Mouse (Mus musculus): ENCODE results near the gene Ms4a3. TPM values are rescaled to one million over a fixed set of nuclear protein-coding genes. Genes with fewer than 3 reads are reported as not detected.

Ms4a3 gene
- polyA plus RNA-seq, 1 experiment, result not detected

DNA sequence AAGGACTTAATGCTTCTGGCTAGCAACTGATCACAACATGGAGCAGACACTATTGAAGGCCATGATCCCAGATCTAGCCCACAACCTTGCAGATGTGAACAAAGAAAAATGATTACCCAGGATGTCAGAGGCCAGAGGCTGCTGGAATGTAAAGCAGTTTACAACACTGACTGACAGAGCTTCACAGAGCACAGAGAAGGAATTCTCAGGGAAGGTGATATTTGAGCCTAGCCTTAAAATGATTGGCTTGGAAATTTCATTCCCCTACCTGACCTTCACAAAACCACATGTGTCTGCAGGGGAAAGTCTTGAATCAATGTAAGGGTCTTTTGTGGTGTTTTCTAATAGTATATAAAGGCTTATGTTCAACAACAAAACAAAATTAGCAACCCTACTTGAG lies 15.9 kb downstream of the Ms4a3 start:
- no peak for TF ChIP-seq POLR2A (IDR thresholded peaks at IDR 0.05; ENCODE audit: insufficient read length, low read depth)
- no peak for TF ChIP-seq TCF12 (IDR thresholded peaks at IDR 0.05; ENCODE audit: insufficient read depth, poor library complexity, severe bottlenecking)
- no peak for TF ChIP-seq TCF3 (IDR thresholded peaks at IDR 0.05; ENCODE audit: insufficient read length, low read depth)
- no peak for TF ChIP-seq REST (IDR thresholded peaks at IDR 0.05; ENCODE audit: insufficient read depth, insufficient read length)
- TF ChIP-seq USF1 (IDR thresholded peaks at IDR 0.05; ENCODE audit: low read depth), result no peak
- no peak for TF ChIP-seq POLR2AphosphoS2 (IDR thresholded peaks at IDR 0.05; ENCODE audit: insufficient read length, low read depth)
- TF ChIP-seq CEBPB (IDR thresholded peaks at IDR 0.05; ENCODE audit: insufficient read depth, poor library complexity, severe bottlenecking), result no peak
- no peak for TF ChIP-seq E2F4 (IDR thresholded peaks at IDR 0.05; ENCODE audit: insufficient read depth)
- no peak for TF ChIP-seq MYOG (IDR thresholded peaks at IDR 0.05; ENCODE audit: control insufficient read depth in 1 of 3, insufficient read depth in 1 of 3, insufficient read length in 2 of 3, low read depth in 2 of 3)
- TF ChIP-seq SRF (IDR thresholded peaks at IDR 0.05; ENCODE audit: control insufficient read depth, insufficient read length, low read depth), result no peak
- no peak for TF ChIP-seq MYOD1 (IDR thresholded peaks at IDR 0.05; ENCODE audit: control insufficient read depth in 1 of 3, insufficient read length in 2 of 3, low read depth in 2 of 3)
- TF ChIP-seq MAX (IDR thresholded peaks at IDR 0.05; ENCODE audit: low read depth), result no peak
- Histone ChIP-seq H3K27me3 (ENCODE audit: control insufficient read depth, insufficient read depth, insufficient read length) (no peaks in the 10 kb centered on the region), H3K36me3 (ENCODE audit: control insufficient read depth, insufficient read depth) (no peaks in the 10 kb centered on the region), H3K4me3 (no peak overlapping the region), H3K4me2 (ENCODE audit: low read depth) (no peak overlapping the region), H3K79me2 (ENCODE audit: control insufficient read depth, insufficient read depth) (no peaks in the 10 kb centered on the region), H3ac (ENCODE audit: control insufficient read depth, insufficient read length) (no peak overlapping the region)

DNA sequence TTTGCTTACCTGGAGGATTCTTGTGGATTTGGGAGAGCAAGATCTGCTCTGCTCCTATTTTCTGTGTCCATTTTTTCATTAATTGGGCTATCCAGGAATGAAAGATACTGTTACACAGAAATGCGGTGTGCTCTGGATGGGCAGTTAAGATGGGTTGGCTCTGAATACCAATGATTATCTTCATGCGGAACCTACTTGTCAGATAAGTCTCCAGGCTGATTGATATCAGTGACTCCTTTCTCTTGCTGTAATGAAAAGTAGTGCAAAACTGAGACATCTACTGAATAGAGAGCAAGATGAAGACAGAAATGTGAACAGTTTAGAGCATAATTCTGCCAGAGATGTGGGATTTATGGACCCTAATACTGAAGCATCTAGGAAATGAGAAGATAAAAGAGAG lies 17.1 kb downstream of the Ms4a3 start, which contains the start of gene Ms4a2:
Gene Ms4a2 (minus strand): TSS at position 169 of the 400 bp plus-strand sequence.
- Histone ChIP-seq H3K79me2 (ENCODE audit: control insufficient read depth, insufficient read depth) (no peaks in the 10 kb centered on the region), H3ac (ENCODE audit: control insufficient read depth, insufficient read length) (no peak within 1 kb of the TSS), H3K36me3 (ENCODE audit: control insufficient read depth, insufficient read depth) (no peaks in the 10 kb centered on the region), H3K4me3 (no peak within 1 kb of the TSS), H3K4me2 (ENCODE audit: low read depth) (no peak within 1 kb of the TSS), H3K27me3 (ENCODE audit: control insufficient read depth, insufficient read depth, insufficient read length) (no peaks in the 10 kb centered on the region)
- TF ChIP-seq MYOG (IDR thresholded peaks at IDR 0.05; ENCODE audit: control insufficient read depth in 1 of 3, insufficient read depth in 1 of 3, insufficient read length in 2 of 3, low read depth in 2 of 3) (no peak), CEBPB (IDR thresholded peaks at IDR 0.05; ENCODE audit: insufficient read depth, poor library complexity, severe bottlenecking) (no peak), TCF12 (IDR thresholded peaks at IDR 0.05; ENCODE audit: insufficient read depth, poor library complexity, severe bottlenecking) (no peak), MAX (IDR thresholded peaks at IDR 0.05; ENCODE audit: low read depth) (no peak), SRF (IDR thresholded peaks at IDR 0.05; ENCODE audit: control insufficient read depth, insufficient read length, low read depth) (no peak), POLR2AphosphoS2 (IDR thresholded peaks at IDR 0.05; ENCODE audit: insufficient read length, low read depth) (no peak), TCF3 (IDR thresholded peaks at IDR 0.05; ENCODE audit: insufficient read length, low read depth) (no peak), USF1 (IDR thresholded peaks at IDR 0.05; ENCODE audit: low read depth) (no peak), POLR2A (IDR thresholded peaks at IDR 0.05; ENCODE audit: insufficient read length, low read depth) (no peak), REST (IDR thresholded peaks at IDR 0.05; ENCODE audit: insufficient read depth, insufficient read length) (no peak), MYOD1 (IDR thresholded peaks at IDR 0.05; ENCODE audit: control insufficient read depth in 1 of 3, insufficient read length in 2 of 3, low read depth in 2 of 3) (no peak), E2F4 (IDR thresholded peaks at IDR 0.05; ENCODE audit: insufficient read depth) (no peak)

DNA sequence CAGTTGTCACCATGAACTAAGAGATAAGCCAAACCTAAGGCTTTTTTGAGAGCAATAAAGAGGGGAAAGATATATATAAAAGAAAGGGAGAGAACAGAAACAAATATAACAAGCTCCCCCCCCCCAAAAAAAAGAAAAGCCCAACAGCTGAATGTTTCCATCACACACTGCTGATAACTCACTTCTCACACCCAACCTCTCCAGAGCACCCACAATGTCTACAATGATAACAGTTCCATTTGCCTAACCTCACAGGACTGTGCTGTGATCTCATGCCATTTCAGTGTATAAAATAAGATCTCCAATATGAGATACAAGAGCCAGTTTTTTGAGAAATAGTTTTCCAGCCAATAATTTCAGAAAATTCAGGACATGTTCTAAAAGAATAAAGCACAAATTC lies 22.7 kb downstream of the Ms4a3 start:
- no peaks in the 10 kb centered on the region for H3K79me2 ChIP-seq (ENCODE audit: control insufficient read depth, insufficient read depth)
- no peak overlapping the region for H3K4me3 ChIP-seq
- no peaks in the 10 kb centered on the region for H3K36me3 ChIP-seq (ENCODE audit: control insufficient read depth, insufficient read depth)
- TF ChIP-seq USF1 (IDR thresholded peaks at IDR 0.05; ENCODE audit: low read depth) (no peak), MYOD1 (IDR thresholded peaks at IDR 0.05; ENCODE audit: control insufficient read depth in 1 of 3, insufficient read length in 2 of 3, low read depth in 2 of 3) (no peak), REST (IDR thresholded peaks at IDR 0.05; ENCODE audit: insufficient read depth, insufficient read length) (no peak), MYOG (IDR thresholded peaks at IDR 0.05; ENCODE audit: control insufficient read depth in 1 of 3, insufficient read depth in 1 of 3, insufficient read length in 2 of 3, low read depth in 2 of 3) (no peak), MAX (IDR thresholded peaks at IDR 0.05; ENCODE audit: low read depth) (no peak), POLR2AphosphoS2 (IDR thresholded peaks at IDR 0.05; ENCODE audit: insufficient read length, low read depth) (no peak), TCF3 (IDR thresholded peaks at IDR 0.05; ENCODE audit: insufficient read length, low read depth) (no peak), CEBPB (IDR thresholded peaks at IDR 0.05; ENCODE audit: insufficient read depth, poor library complexity, severe bottlenecking) (no peak), SRF (IDR thresholded peaks at IDR 0.05; ENCODE audit: control insufficient read depth, insufficient read length, low read depth) (no peak), POLR2A (IDR thresholded peaks at IDR 0.05; ENCODE audit: insufficient read length, low read depth) (no peak), TCF12 (IDR thresholded peaks at IDR 0.05; ENCODE audit: insufficient read depth, poor library complexity, severe bottlenecking) (no peak), E2F4 (IDR thresholded peaks at IDR 0.05; ENCODE audit: insufficient read depth) (no peak)
- no peak overlapping the region for H3K4me2 ChIP-seq (ENCODE audit: low read depth)
- no peak overlapping the region for H3ac ChIP-seq (ENCODE audit: control insufficient read depth, insufficient read length)
- H3K27me3 ChIP-seq (ENCODE audit: control insufficient read depth, insufficient read depth, insufficient read length), result no peaks in the 10 kb centered on the region

DNA sequence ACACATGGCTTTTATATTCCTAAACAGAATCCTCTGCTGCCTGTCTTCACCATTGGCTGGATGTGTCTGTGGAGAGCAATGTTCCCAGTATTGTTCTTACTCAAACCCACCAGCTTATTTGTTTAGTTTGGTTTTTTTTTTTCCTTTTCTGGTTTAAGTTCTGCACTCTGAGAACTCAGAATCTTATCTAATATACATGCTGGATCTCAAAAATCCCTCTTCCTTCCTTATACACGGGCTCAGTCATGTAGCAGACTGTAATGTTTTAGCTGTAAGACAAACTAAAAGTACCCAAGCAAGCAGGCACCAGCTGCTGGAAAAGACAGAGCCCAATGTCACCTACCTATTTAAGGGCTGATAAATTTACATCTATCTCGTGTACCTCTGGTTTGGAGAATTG lies 25.8 kb downstream of the Ms4a3 start:
- TF ChIP-seq REST (IDR thresholded peaks at IDR 0.05; ENCODE audit: insufficient read depth, insufficient read length), result no peak
- no peak for TF ChIP-seq CEBPB (IDR thresholded peaks at IDR 0.05; ENCODE audit: insufficient read depth, poor library complexity, severe bottlenecking)
- TF ChIP-seq TCF3 (IDR thresholded peaks at IDR 0.05; ENCODE audit: insufficient read length, low read depth), result no peak
- no peaks in the 10 kb centered on the region for H3K27me3 ChIP-seq (ENCODE audit: control insufficient read depth, insufficient read depth, insufficient read length)
- H3K79me2 ChIP-seq (ENCODE audit: control insufficient read depth, insufficient read depth), result no peaks in the 10 kb centered on the region
- H3ac ChIP-seq (ENCODE audit: control insufficient read depth, insufficient read length), result no peak overlapping the region
- no peak overlapping the region for H3K4me2 ChIP-seq (ENCODE audit: low read depth)
- H3K4me3 ChIP-seq, result no peak overlapping the region
- no peaks in the 10 kb centered on the region for H3K36me3 ChIP-seq (ENCODE audit: control insufficient read depth, insufficient read depth)

Data from myocyte (in vitro differentiated cells).